Mouse (Mus musculus) stomach, postnatal 0 days (tissue): ENCODE measurements around the gene Clec1a. TPM values are rescaled to one million over a fixed set of nuclear protein-coding genes. Genes with fewer than 3 reads are reported as not detected.

ENCODE experiments used
- ATAC-seq: fragments of 200-750 bp; cut with Nextera tagmentation; 2 replicates; pipeline ENCODE4 v1.8.0; 2017; ENCODE audit not compliant: low FRiP score, low TSS enrichment
- DNase-seq: peaks from one replicate; pipeline ENCODE4 v3.0.0-alpha.2; 2016; ENCODE audit warnings: low spot score
- H3K27ac ChIP-seq: fragments of 300-500 bp; sonication (generic); replicated peaks from 2 replicates; pipeline ENCODE4 v1.5.1; 2014; ENCODE audit warnings: mild to moderate bottlenecking, control low read depth
- H3K27me3 ChIP-seq: fragments of 300-500 bp; sonication (generic); 2 replicates; pipeline ENCODE4 v1.6.1; 2014; ENCODE audit warnings: low read length; ENCODE audit not compliant: control insufficient read depth, insufficient read depth
- H3K36me3 ChIP-seq: fragments of 300-500 bp; sonication (generic); 2 replicates; pipeline ENCODE4 v1.6.1; 2014; ENCODE audit warnings: low read length, mixed read lengths; ENCODE audit not compliant: control insufficient read depth, insufficient read depth
- H3K4me1 ChIP-seq: fragments of 300-500 bp; sonication (generic); replicated peaks from 2 replicates; pipeline ENCODE4 v1.6.1; 2014; ENCODE audit warnings: antibody characterized with exemption; ENCODE audit not compliant: control insufficient read depth, insufficient read depth
- H3K4me2 ChIP-seq: fragments of 300-500 bp; sonication (generic); replicated peaks from 2 replicates; pipeline ENCODE4 v1.6.1; 2014; ENCODE audit warnings: low read depth, mild to moderate bottlenecking, control low read depth, moderate library complexity
- H3K4me3 ChIP-seq: fragments of 300-500 bp; sonication (generic); 2 replicates; pipeline ENCODE4 v1.5.1; 2014; ENCODE audit warnings: low read depth, low read length, control low read depth
- H3K9ac ChIP-seq: fragments of 300-500 bp; sonication (generic); 2 replicates; pipeline ENCODE4 v1.6.1; 2014; ENCODE audit warnings: mild to moderate bottlenecking, low read length, control low read depth, mixed read lengths
- H3K9me3 ChIP-seq: fragments of 300-500 bp; sonication (generic); 2 replicates; pipeline ENCODE4 v1.6.1; 2016; ENCODE audit warnings: low read length; ENCODE audit not compliant: control insufficient read depth
- CTCF ChIP-seq: IDR thresholded peaks from 2 replicates; pipeline ENCODE4 v1.5.1; 2016; ENCODE audit warnings: antibody characterized with exemption, low read depth, mild to moderate bottlenecking, moderate library complexity
- EP300 ChIP-seq: optimal IDR thresholded peaks from 2 replicates; pipeline ENCODE3; 2016; ENCODE audit warnings: antibody characterized with exemption
- WGBS: fragments of 180-500 bp; shearing (Covaris S2); extraction: QIAGEN DNeasy Blood & Tissue Kit; methylation state at CpG from one replicate; pipeline ENCODE4 v1.1.7; 2014; 5-methylcytosine and 5-hydroxymethylcytosine counted together
- polyA plus RNA-seq: library from polyadenylated mRNA; unstranded; fragments of >200 nt; fragmentation: Nextera tagmentation; extraction: Ambion mirVana; gene quantifications from 2 replicates; pipeline ENCODE4 v1.2.1, GENCODE M21; 2015

The Clec1a gene
- polyA plus RNA-seq, 1 experiment from 2014 or later = 1.2 TPM

- no peak overlapping the region for H3K9ac ChIP-seq
- no peaks in the 10 kb centered on the region for H3K27me3 ChIP-seq
- H3K4me1 ChIP-seq = no peaks in the 10 kb centered on the region
- TF ChIP-seq EP300 = no peak
- TF ChIP-seq CTCF = peak; percentile 72
- no peak overlapping the region for H3K4me2 ChIP-seq
- 26% methylated on average over 13 of the region's 13 CpGs for WGBS
- no peak overlapping the region for H3K27ac ChIP-seq
- DNase-seq (no peak), ATAC-seq (no peak)
- no peak overlapping the region for H3K4me3 ChIP-seq
- no peaks in the 10 kb centered on the region for H3K9me3 ChIP-seq
- H3K36me3 ChIP-seq = no peaks in the 10 kb centered on the region
These were observed 24.8 kb upstream of the Clec1a start for GRCm38 (mm10) chr6:129476404-129477126.

GRCm38 (mm10) chr6:129472627-129473026, 20.8 kb upstream of the Clec1a start:
- H3K27ac ChIP-seq = no peak overlapping the region
- no peak overlapping the region for H3K4me2 ChIP-seq
- no peak overlapping the region for H3K9ac ChIP-seq
- H3K4me1 ChIP-seq = no peaks in the 10 kb centered on the region
- no peaks in the 10 kb centered on the region for H3K27me3 ChIP-seq
- ATAC-seq (no peak), DNase-seq (no peak)
- WGBS = 84% methylated on average over 5 of the region's 5 CpGs
- H3K4me3 ChIP-seq = no peak overlapping the region
- H3K9me3 ChIP-seq = no peaks in the 10 kb centered on the region
- H3K36me3 ChIP-seq = no peaks in the 10 kb centered on the region
- TF ChIP-seq EP300 (no peak), CTCF (no peak)

GRCm38 (mm10) chr6:129471386-129471785, 19.6 kb upstream of the Clec1a start:
- Histone ChIP-seq H3K4me1 (no peaks in the 10 kb centered on the region), H3K27ac (no peak overlapping the region), H3K36me3 (no peaks in the 10 kb centered on the region), H3K9me3 (no peaks in the 10 kb centered on the region), H3K4me2 (no peak overlapping the region), H3K4me3 (no peak overlapping the region), H3K9ac (no peak overlapping the region), H3K27me3 (no peaks in the 10 kb centered on the region)
- TF ChIP-seq EP300 = no peak
- no peak for TF ChIP-seq CTCF
- no peak for DNase-seq
- ATAC-seq = no peak
- WGBS = 85% methylated on average over 6 of the region's 6 CpGs

- DNase-seq = no peak
- no peaks in the 10 kb centered on the region for H3K4me1 ChIP-seq
- no peak overlapping the region for H3K9ac ChIP-seq
- 69% methylated on average over 6 of the region's 6 CpGs for WGBS
- H3K4me2 ChIP-seq = no peak overlapping the region
- H3K9me3 ChIP-seq = no peaks in the 10 kb centered on the region
- no peak for ATAC-seq
- no peaks in the 10 kb centered on the region for H3K36me3 ChIP-seq
- H3K4me3 ChIP-seq = no peak overlapping the region
- H3K27ac ChIP-seq = no peak overlapping the region
- H3K27me3 ChIP-seq = no peaks in the 10 kb centered on the region
- no peak for TF ChIP-seq CTCF
- TF ChIP-seq EP300 = no peak
These were observed 2.1 kb downstream of the Clec1a start for GRCm38 (mm10) chr6:129449743-129450142.

GRCm38 (mm10) chr6:129438033-129438432, 13.8 kb downstream of the Clec1a start:
- WGBS = 75% methylated on average over 2 of the region's 2 CpGs
- Histone ChIP-seq H3K27ac (no peak overlapping the region), H3K9me3 (no peaks in the 10 kb centered on the region), H3K4me1 (no peaks in the 10 kb centered on the region), H3K27me3 (no peaks in the 10 kb centered on the region), H3K9ac (no peak overlapping the region), H3K4me3 (no peak overlapping the region), H3K36me3 (no peaks in the 10 kb centered on the region), H3K4me2 (no peak overlapping the region)
- no peak for DNase-seq
- no peak for TF ChIP-seq CTCF
- TF ChIP-seq EP300 = no peak
- ATAC-seq = no peak

GRCm38 (mm10) chr6:129436025-129436424, 15.8 kb downstream of the Clec1a start:
- Histone ChIP-seq H3K9me3 (no peaks in the 10 kb centered on the region), H3K4me1 (no peaks in the 10 kb centered on the region), H3K4me2 (no peak overlapping the region), H3K4me3 (no peak overlapping the region), H3K36me3 (no peaks in the 10 kb centered on the region), H3K9ac (no peak overlapping the region), H3K27me3 (no peaks in the 10 kb centered on the region), H3K27ac (no peak overlapping the region)
- 80% methylated on average over 3 of the region's 3 CpGs for WGBS
- ATAC-seq (no peak), DNase-seq (no peak)
- TF ChIP-seq EP300 (no peak), CTCF (no peak)
